Mouse (Mus musculus): Measurements from ENCODE around the gene Glod4.
A peak's percentile ranks its signal among the peaks of the same experiment; 100 is the strongest.

The Glod4 gene

GRCm38 (mm10) chr11:76144386-76144785, 99.1 kb downstream of the Glod4 start:
- DNase-seq = no peak

- DNase-seq = no peak
Measured at GRCm38 (mm10) chr11:76137996-76138395, 105.5 kb downstream of the Glod4 start.

GRCm38 (mm10) chr11:76135641-76136437, 107.7 kb downstream of the Glod4 start:
- DNase-seq = no peak

- DNase-seq = no peak
Measured at GRCm38 (mm10) chr11:76130859-76131258, 112.7 kb downstream of the Glod4 start.

- no peak for DNase-seq
Measured at GRCm38 (mm10) chr11:76125386-76125785, 118.1 kb downstream of the Glod4 start.

GRCm38 (mm10) chr11:76123517-76123916, 120.0 kb downstream of the Glod4 start:
- no peak for DNase-seq

GRCm38 (mm10) chr11:76122571-76122970, 121.0 kb downstream of the Glod4 start:
- DNase-seq = no peak

GRCm38 (mm10) chr11:76121086-76121485, 122.4 kb downstream of the Glod4 start:
- no peak for DNase-seq

GRCm38 (mm10) chr11:76120407-76120901, 123.1 kb downstream of the Glod4 start:
- DNase-seq = no peak

- DNase-seq = no peak
Measured at GRCm38 (mm10) chr11:76110416-76110815, 133.1 kb downstream of the Glod4 start.

GRCm38 (mm10) chr11:76106551-76107496, 136.7 kb downstream of the Glod4 start:
- DNase-seq = peak; percentile 49 to 65

- no peak for DNase-seq
Measured at GRCm38 (mm10) chr11:76101154-76101553, 142.4 kb downstream of the Glod4 start.

- DNase-seq = no peak
Measured at GRCm38 (mm10) chr11:76099193-76099975, 144.1 kb downstream of the Glod4 start.

GRCm38 (mm10) chr11:76093610-76094009, 149.9 kb downstream of the Glod4 start:
- no peak for DNase-seq

GRCm38 (mm10) chr11:76089776-76090175, 153.7 kb downstream of the Glod4 start:
- no peak for DNase-seq

- no peak for DNase-seq
Measured at GRCm38 (mm10) chr11:76088506-76088905, 155.0 kb downstream of the Glod4 start.

- DNase-seq = peak; percentile 24 to 36
Measured at GRCm38 (mm10) chr11:76085898-76086591, 157.5 kb downstream of the Glod4 start.

GRCm38 (mm10) chr11:76084943-76085342, 158.6 kb downstream of the Glod4 start:
- DNase-seq = no peak

- no peak for DNase-seq
Measured at GRCm38 (mm10) chr11:76083941-76084367, 159.6 kb downstream of the Glod4 start.

- DNase-seq = no peak
Measured at GRCm38 (mm10) chr11:76081048-76081640, 162.4 kb downstream of the Glod4 start.

GRCm38 (mm10) chr11:76080293-76080692, 163.2 kb downstream of the Glod4 start:
- DNase-seq = no peak

All from thymus, adult 18-20 months (tissue).